Mouse (Mus musculus): ENCODE data around the gene Rps18.

DNA sequence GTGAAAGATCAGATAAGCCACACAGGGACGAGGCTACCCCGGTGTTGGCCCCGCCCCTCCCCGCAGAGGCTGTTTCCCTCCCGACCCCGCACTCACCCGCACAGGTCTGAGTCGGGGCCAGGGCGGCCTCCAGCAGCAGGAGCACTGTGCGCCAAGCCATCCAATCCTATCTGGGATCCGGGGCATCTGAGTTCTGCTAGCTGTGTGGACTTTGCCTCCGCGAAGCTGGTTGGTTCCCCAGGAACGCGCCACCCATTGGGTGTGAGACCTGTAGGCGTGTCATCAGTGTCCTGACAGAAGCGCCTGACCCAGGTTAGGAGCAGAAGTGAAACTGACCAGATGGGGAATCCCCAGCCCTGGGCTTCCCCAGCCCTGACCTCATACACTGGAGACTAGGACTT, 22.8 kb upstream of the Rps18 start:
- no peak for TF ChIP-seq MAX (IDR thresholded peaks at IDR 0.05; ENCODE audit: low read depth)
- TF ChIP-seq POLR2A (IDR thresholded peaks at IDR 0.05; ENCODE audit: insufficient read length, low read depth), result no peak
- no peak for TF ChIP-seq CEBPB (IDR thresholded peaks at IDR 0.05; ENCODE audit: insufficient read depth, poor library complexity, severe bottlenecking)
- TF ChIP-seq TCF3 (IDR thresholded peaks at IDR 0.05; ENCODE audit: insufficient read length, low read depth), result no peak
- no peak for TF ChIP-seq TCF12 (IDR thresholded peaks at IDR 0.05; ENCODE audit: insufficient read depth, poor library complexity, severe bottlenecking)
- TF ChIP-seq USF1 (IDR thresholded peaks at IDR 0.05; ENCODE audit: low read depth), result no peak
- TF ChIP-seq REST (IDR thresholded peaks at IDR 0.05; ENCODE audit: insufficient read depth, insufficient read length), result no peak
- no peak for TF ChIP-seq SRF (IDR thresholded peaks at IDR 0.05; ENCODE audit: control insufficient read depth, insufficient read length, low read depth)
- no peak for TF ChIP-seq POLR2AphosphoS2 (IDR thresholded peaks at IDR 0.05; ENCODE audit: insufficient read length, low read depth)
- no peak for TF ChIP-seq MYOD1 (IDR thresholded peaks at IDR 0.05; ENCODE audit: control insufficient read depth in 1 of 3, insufficient read length in 2 of 3, low read depth in 2 of 3)
